Mouse (Mus musculus): ENCODE measurements at regions not wholly inside any gene's neighbourhood (a gene's known extent, or its start where the extent isn't known, plus 50 kb on each side); places are given as distances from the start of the nearest gene placed in this dataset.

DNA sequence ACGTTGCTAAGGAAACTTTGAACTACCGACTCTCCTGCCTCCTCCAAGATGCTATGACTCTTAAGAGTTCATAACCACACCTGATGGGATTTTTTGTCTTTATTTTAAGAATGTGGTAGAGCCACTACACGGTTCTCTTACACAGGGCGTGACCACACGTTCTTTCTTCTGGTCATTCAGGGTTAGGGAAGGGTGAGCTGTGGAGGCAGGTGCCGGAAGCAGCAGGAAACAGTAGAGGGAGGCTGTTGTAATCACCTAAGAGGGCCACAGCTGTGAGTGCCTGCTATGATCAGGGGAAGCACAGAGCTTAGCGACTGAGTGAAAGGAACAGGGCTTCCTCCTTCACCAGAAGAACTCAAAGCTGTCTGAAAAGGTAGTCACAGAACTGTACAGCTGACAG, 50.6 kb upstream of the Larp1 start:
- DNase-seq (ENCODE audit: low spot score), result no peak

DNA sequence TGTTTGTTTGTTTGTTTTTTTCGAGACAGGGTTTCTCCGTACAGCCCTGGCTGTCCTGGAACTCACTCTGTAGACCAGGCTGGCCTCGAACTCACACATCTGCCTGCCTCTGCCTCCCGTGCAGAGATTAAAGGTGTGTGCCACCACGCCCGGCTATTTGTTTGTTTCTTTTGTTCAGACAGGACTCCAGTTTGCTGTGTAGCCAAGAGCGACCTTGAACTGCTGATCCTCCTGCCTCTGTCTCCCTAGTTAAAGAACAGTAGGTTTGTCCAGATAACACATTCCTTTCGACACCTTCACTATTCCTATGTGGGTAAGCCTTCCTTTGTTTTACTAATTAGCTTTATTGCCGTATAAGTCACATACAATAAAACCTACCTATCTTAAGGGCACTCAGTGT, 52.0 kb upstream of the Larp1 start:
- no peak for DNase-seq (ENCODE audit: low spot score)

DNA sequence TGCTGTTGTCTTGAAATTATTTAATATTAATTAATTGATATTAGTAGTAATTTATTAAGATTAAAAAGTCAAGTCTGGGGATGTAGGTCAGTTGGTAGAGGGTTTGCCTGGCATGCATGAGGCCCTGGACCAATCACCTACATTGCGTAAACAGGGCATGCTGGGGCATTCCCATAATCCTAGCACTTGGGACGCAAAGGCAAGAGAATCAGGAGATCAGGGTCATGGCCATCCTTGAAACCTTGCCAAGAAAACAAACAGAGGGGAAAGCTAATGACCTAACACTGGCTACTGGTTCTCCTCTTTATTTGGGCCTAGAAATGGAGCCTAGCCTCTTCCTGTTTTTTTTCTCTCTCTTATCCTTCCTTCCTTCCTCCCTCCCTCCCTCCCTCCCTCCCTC, 52.8 kb upstream of the Larp1 start:
- DNase-seq (ENCODE audit: low spot score), result no peak

DNA sequence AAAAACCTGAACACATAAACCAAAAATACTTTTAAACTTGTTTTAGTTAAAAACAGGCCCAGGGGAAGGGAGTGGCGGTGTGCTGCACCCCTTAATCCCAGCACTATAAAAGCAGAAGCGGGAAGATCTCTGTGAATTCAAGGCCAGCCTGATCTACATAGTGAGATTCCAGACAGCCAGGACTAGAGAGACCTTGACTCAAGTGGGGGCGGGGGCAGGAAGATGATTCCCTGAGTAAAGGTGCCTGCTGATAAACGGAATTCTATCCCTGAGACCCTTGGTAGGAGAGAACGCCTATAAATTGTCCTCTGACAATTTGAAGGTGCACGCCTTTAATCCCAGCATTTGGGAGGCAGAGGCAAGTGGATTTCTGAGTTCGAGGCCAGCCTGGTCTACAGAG, 53.4 kb upstream of the Larp1 start:
- DNase-seq (ENCODE audit: low spot score), result no peak

DNA sequence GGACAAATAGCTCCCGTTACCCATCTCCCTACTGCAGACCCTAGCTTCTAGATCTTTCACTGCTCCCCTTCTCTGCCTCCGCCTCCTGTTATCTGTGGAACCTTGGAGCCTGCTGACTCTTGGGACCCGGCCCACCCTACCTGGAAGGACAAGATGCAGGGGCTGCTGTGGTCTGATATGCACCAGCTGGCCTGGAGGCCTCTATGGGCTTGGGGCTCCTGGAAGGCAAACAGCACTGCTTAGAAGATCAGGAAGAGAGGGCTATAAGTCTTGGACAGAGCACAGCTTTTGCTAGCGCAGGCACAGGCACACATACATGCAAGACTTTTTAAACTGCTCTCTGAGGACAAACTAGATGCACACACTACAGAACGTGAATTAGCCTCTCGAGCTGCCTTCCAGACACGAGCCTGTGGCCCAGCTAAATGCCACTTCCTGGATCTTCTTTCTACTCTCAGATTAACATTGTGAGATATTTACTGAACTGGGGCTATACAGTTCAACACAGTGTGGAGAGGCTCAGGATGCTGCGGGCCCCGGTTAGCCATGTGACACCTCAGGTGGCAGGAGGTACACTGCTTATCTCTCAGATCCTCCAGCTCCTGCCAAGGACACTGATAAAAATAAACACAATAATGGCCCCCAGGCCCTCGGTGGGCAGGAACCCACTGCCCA, 54.2 kb upstream of the Larp1 start:
- DNase-seq (ENCODE audit: low spot score), result no peak

DNA sequence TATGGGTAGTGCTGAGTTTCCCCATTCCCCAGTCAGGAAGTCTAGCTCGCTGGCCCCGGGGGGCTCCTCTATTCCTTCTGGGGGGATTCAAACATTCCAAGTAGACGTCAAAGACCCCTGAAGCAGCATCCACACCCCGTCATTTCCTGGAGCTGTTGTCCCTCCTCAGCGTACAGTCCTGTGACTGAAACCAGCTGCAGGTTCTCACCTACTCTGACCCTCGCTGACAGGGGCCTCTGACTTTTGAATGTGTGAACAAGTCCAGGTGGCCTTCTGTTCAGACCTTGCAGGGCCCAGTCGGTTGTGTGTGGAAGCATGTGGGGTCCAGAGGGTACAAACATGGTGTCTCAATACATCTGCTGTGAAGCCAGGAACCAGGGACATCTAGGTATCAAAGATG, 55.2 kb upstream of the Larp1 start:
- DNase-seq (ENCODE audit: low spot score), result no peak

DNA sequence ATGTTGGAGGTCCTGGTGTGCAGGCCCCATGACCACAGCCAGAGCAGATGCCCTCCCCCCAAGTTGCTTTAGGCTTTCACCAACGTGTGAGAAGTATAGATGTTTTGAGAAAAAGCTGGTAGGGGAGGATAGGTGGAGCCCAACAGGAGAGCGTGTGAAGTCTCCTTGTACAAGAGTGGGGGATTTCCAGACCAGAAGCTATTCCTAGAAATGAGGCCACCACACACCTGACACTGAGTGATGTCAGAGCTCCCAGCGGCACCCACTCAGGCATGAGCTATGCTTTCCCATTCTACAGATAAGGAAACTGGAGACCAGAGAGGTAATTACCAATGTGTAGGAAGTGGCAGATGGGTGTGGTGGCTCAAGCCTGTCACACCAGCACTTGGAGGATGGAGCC, 56.2 kb upstream of the Larp1 start:
- DNase-seq (ENCODE audit: low spot score), result no peak

DNA sequence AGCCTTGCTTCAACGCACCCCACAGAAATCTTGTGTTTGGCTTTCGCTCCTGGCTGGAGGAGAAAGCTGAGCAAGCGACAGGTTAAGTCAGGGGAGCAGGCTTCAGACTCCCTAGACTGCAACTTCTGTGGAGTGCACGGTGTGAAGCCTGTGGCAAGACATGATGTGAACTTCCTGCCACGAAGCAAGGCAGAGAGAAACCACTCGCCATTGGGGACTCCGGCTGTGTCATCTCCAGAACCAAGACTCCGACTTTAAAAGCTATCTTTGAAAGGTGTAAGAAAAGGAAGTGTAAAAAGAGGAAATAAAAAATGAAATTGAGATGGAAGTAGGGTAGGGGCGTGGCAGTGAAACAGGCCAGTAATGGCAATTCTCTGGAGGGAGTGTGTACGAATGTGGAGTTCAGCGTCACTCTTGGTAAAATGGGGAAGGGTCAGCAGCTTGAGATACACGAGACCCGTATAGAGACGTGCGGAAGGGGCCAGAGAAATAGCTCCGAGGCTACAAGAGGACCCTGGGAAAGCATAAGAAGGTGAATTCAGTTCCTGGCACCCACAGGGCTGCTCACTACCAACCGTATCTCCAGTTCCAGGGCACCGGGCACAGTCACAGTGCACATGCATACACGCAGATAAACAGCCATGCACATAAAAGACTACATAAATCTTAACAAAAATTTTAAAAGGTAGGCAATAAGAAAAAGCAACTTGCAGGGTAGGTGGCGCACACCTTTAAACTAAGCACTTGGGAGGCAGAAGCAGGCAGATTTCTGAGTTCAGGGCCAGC, 57.1 kb upstream of the Larp1 start:
- no peak for DNase-seq (ENCODE audit: low spot score)

DNA sequence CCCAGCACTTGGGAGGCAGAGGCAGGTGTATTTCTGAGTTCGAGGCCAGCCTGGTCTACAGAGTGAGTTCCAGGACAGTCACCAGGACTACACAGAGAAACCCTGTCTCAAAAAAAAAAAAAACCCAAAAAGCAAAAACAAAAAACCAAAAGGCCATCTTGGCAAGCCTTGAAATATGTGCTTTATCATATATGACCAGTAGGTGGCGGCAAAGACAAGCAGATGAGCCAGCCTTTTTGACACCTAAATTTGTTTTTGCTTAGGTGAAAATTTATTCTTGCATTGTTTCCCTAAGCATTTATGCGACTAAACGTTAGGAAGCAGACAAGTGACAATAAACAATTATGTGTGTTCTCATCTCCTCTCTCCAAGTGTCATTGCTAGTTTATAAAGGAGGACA, 57.9 kb upstream of the Larp1 start:
- peak; percentile 16 for DNase-seq (ENCODE audit: low spot score)

DNA sequence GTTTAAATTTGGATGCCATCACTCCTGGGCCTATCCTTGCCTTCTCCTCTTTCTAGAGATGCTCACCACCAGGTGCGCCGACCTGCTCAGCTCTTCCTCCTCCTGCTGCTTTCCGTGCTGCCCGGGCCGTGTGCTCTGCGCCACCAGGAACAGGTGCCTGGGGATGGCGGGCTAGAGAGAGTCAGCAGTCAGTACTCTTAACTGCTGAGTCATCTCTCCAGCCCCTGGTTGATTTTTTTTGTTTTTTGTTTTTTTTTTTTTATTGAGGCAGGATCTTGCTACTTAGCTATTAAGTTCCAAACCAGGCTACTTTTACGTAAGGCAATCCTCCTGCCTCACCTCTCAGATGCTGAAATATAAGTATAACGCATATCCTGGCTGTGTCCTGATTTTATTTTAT, 59.8 kb upstream of the Larp1 start:
- DNase-seq (ENCODE audit: low spot score), result no peak

DNA sequence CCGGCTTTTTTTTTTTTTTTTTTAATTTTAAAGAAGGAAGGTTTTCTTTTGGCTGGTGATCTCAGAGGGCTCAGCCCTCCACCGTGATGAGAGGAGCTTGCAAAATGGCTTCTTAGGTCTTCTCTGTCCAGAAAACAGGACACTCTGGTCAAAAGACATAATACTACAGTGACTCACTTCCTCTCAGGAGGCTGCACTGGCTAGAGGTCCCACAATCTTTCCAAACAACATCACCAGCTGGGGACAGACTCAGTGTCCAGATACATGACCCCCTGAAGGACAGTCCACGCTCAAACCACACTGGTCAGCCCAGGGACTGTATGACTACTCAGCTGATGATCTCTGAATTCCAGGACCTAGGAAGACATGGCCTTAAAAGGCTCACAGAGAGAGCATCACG, 61.5 kb upstream of the Larp1 start:
- DNase-seq (ENCODE audit: low spot score), result no peak

DNA sequence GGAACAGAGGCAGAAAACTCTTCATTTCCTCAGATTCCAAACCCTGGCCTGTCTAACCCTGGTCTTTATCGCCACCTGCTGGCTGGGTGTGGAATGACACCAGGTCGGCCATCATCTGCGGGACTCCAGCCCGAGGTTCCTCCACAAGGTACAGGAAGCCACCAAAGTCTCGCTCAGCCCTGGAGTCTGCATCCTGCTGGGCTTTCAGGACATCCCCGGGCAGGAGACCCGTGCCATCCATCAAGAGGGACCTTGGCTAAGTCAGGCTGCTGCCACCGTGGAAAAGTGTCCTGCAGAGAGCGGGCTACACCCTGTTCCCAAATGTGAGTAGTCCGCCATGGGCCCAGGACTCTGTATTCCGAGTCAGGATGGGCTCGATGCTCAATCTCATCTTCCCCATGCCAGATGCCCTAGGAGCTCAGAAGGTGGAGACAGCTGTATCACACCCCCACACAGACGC, 74.4 kb upstream of the Larp1 start:
- DNase-seq (ENCODE audit: low spot score), result peak; percentile 85

DNA sequence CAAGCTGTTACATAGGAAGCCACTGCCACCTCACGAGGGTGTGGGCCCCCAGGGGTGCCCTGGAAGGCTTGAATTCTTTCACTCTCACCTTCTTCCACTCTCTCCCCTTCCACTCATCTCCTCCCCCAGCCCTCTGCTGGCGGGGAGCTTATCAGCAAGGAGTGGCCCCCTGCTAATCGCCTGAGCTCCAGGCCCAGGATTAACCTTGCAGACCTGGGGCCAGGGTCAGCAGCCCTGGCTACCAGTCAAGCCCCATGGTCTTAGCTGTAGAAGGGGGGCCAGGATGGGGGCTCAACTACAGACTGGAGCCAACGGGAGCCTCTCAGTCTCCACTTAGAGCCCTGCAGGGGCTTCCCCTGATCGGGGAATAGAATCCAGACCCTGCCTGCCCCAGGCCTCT, 75.8 kb upstream of the Larp1 start:
- no peak for DNase-seq (ENCODE audit: low spot score)

DNA sequence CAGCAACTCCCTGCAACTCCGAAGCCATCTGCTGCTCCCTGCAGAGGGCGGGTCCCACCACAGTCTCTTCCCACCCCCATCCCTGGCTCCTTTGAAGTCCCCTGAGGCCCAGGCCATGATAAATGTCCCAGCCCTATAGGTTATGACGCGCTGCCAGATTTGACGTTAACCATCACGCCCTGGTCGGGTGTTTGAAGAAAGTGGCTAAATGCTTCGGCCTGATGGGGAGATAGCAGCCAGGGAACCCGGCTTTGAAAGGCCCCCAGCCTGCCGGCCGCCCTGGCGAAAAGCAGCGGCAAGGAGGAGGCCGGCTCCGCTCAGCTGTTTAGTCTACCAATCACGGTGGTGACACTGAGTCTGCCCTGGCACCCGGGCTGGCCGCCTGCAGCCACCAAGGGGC, 79.4 kb upstream of the Larp1 start:
- no peak for DNase-seq (ENCODE audit: low spot score)

DNA sequence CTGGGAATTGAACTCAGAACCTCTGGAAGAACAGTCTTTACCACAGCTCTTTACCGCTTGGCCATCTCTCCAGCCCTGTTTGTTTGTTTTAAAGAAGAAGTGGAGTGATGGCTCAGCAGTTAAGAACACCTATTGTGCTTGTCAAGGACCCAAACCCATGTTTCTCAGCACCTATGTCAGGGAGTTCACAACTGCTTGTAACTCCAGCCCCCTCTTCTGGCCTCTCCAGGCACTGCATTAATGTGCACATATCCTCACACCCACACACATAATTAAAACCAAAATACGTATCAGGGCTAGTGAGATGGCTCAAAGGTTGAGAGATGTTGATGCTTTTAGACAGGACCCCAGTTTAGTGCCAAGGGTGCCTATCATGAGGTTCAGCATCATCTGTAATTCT, 87.6 kb upstream of the Hand1 start:
- DNase-seq (ENCODE audit: low spot score), result no peak

DNA sequence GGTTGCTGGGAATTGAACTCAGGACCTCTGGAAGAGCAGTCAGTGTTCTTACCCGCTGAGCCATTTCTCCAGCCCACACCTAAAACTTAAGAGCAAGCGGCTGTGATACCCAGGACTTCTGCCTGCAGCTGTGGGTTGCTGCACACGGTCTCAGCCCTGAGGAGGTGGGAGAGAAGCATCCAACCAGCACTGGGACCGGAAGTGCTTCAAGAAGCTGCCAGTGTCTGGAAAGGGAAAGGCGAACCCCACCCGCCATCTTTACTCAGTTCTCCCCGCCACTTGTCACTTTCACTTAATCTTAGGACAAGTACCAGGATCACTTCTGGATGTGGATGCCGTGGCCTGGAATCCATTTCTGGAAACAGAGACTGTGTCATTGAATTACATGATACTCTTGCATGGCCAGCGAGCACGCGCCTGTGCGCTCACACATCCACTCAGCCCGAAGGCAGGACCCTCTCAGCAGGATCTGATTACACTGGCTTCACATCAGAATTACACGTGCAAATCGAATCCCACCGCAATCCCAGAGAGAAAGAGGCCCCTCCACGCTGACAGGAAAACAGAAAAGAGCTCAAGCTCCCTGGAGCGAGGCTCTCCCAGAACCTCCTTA, 85.9 kb upstream of the Hand1 start:
- DNase-seq (ENCODE audit: low spot score), result no peak

DNA sequence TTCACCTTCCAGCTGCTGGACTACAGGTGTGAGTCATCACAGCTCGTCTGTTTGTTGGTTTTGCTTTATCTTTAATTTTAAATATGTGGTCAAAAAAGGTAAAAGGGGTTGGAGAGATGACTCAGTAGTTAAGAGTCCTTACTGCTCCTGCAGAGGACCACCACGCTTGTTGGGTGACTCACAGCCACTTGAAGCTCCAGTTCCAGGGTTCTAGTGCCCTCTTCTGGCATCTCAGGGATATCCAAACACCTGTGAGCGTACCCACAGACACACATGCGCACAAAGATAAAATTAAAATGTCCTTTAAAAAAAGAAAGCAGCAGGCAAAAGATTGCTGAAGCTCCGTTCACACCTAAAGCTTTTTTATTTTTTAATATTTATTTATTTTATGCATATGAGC, 85.4 kb upstream of the Hand1 start:
- DNase-seq (ENCODE audit: low spot score), result no peak

DNA sequence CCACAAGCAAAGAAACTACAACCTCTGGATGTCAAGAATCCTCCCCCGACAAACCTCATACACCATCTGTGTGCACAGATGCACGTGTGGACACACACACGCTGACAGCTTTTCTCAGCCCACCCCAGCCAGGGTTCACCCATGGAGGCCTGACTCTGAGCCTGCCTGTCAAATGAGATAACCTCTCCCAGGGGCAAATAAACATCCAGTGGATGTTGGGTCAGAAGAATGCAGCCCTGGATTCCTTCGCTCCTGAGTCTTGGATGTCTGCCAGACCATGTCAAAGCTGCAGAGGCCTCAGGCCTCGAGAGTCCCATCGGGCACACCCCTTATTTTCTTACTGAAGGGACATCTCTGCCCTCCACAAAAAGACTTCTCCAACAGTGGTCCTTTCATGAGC, 83.4 kb upstream of the Hand1 start:
- DNase-seq (ENCODE audit: low spot score), result no peak

DNA sequence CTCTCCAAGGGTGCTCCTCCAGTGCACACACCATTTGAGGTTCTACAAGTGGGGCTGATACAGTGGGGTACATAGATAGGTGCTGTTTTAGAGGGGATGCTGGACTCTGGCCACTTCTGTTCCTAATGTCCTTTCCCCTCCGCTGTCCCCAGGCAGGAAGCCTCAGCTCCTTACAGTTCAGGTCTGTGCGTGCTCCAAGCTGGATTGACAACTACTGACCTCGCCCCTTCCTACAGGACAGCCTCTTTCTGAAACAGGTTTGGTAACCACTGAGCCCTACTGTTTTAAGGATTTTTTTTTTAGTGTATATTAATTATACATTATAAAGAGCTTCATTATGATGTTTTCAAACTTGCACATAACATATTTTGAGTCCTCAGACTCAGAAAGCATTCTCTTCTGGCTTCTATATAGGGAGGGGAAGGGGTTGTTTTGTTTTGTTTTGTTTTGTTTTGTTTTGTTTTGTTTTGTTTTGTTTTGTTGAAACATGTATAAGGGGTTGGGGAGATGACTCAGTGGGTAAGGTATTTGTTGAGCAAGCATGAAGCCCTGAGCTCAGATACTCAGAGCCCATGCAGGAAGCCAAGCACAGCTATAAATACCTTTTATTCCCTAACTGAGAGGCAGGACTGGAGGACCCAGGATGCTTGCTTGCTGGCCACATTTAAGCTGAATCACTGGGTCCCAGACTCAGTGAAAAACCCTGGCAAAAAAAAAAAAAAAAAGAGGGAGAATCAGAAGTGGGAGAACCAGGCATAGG, 81.4 kb upstream of the Hand1 start:
- no peak for DNase-seq (ENCODE audit: low spot score)

DNA sequence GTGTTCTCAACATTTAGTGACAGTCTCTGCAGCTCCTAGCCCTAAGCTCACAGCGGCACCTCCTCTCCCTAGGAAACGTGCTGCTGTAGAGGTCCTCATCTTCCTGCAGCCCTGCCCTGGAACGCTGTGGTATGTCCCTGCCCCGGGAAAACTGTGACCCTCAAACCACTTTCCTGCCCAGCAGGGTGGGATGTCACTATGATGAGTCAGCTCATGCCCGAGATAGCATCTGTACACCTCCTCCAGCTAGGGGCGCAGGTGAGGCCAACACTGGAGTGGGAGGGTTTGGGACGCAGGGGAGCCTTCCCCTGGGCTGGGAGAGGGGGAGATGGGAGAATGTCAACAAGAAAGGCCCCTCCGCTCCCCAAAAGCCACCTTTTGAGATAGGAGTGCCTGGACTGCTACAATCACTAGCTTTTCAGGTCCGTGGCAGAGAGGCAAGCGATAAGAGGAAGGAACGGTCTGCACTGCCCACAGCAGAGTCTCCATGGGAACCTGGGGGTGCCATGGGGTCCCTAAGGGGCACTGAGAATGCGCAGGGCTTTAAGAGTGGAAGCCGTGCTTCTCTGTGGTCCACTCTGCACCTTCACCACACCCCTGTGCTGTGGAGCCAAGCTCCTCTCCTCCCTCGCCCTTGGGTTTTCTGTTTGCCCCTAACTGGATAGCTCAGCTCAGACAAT, 80.5 kb upstream of the Hand1 start:
- no peak for DNase-seq (ENCODE audit: low spot score)

DNA sequence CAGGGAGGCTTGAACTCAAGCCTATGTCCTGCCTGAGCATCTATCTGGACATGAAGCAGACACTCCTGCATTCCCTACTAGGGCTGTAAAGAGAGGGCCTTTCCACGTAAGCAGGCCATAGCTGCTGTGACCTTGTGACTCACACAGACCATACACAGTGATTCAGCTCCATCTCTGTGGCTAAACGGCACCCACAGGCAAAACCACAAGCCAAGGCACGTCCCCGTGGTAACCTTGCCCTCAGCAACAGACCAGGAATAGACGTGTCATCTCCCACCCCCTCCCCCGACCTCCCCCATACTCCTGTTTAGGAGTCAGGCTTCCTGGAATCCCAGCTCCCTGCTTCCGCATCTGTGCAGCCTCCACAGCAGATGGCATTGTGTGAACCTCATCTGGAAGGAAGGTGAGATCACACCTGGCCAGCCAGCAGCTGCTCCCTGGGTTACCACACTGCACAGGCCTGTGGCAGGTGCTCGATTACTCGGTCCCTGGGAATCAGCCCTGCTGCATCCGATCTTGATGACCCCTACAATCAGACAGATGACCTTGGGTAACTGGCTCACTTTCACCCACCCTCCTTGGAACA, 79.2 kb upstream of the Hand1 start:
- DNase-seq (ENCODE audit: low spot score), result no peak

DNA sequence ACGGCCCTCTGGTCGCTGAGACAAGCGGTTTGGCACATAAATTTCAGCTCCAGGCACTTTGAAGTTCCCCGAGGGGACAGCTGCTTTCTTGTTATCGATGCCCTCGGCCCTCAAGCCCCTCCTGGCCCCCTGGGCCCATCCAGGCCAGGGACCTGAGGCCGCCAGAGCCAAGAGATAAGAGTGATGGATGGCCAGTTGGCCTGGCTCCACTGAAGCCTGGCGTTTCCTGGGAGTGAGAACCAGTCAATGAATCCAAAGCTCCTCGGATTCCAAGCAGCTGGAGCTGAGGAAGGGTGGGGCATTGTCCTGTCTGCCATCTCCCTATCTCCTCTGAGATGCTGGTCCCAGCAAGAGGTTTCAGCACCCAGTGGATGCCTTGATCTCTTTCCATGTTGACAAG, 71.6 kb upstream of the Hand1 start:
- DNase-seq (ENCODE audit: low spot score), result no peak
